Mouse (Mus musculus) thymus, postnatal 0 days (tissue): ENCODE results near the gene Shisa8. TPM values are rescaled to one million over a fixed set of nuclear protein-coding genes. Genes with fewer than 3 reads are reported as not detected.

Experiments used
- DNase-seq: peaks from one replicate; pipeline ENCODE4 v3.0.0-alpha.2; 2015; ENCODE audit warnings: low spot score
- polyA plus RNA-seq: library from polyadenylated mRNA; unstranded; fragments of >200 nt; fragmentation: Nextera tagmentation; extraction: Ambion mirVana; gene quantifications from 2 replicates; pipeline ENCODE4 v1.2.1, GENCODE M21; 2015

The Shisa8 gene
- polyA plus RNA-seq, 1 experiment from 2014 or later = 0.26 TPM

DNA sequence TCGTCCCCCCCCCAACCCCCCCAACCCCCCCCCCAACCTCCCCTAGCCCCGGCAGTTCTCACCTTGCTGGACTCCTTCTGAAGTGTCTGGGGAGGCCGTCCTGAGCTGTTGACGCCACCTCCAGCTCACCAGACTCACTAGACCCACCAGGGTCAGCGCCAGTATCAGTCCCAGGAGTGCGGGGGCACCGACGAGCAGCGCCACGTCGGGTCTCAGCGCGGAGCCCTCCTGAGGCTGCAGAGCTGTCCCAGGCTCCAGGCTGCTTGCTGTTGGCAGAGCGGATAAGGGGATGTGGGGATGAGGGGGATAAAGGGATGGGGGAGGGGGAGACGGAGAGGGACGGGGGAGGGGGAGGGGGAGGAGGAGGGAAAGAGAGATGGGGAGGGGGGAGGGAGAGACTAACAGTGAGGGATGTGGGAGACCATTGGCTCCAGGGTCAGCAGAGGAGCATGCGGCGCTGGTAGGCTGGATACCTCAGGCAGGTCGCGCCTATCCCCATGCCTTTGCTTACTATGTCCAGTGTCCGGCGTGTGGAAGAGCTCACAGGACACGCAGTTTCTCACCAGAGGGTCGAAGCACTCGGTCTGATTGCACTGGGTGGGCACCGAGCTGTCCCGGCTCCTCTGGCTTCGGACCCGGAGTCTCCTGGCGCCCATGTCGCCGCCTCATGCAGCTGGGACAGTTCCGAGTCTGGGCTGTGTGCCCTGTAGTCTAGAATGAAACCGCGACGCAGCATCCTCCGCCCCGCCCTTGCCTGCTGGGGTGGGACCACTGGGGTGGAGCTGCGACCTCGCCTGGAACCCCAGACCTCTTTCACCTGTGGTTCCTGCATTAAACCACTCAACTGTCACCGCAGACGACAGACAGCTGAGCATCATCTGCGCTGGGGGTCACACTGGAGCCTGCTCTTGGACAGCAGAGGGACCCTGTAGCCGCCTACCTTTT is 11.3 kb upstream of the Shisa8 start, which contains the start of gene Tnfrsf13c:
Gene Tnfrsf13c (minus strand): TSS at position 713 of the 945 bp plus-strand sequence.
- DNase-seq = peak; percentile 53

DNA sequence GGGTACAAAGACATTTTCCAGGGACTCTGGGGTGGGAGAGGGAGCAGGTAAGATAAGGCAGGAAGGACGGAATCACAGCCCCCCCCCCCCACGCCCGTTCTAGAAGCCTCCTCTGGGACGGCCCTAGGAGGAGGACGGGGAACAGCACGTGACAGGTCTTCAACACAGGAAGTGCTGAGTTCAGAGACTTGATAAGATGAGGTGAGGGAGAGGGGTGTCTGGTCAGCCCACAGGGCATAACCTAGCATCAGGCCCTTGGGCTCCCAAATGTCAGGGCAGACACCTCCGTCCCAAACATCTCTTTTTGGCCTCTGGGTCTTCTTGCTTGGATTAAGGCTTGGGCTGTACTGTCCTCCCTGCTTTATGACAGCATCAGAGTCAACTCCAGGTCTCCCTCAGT is 10.6 kb upstream of the Shisa8 start:
- no peak for DNase-seq

DNA sequence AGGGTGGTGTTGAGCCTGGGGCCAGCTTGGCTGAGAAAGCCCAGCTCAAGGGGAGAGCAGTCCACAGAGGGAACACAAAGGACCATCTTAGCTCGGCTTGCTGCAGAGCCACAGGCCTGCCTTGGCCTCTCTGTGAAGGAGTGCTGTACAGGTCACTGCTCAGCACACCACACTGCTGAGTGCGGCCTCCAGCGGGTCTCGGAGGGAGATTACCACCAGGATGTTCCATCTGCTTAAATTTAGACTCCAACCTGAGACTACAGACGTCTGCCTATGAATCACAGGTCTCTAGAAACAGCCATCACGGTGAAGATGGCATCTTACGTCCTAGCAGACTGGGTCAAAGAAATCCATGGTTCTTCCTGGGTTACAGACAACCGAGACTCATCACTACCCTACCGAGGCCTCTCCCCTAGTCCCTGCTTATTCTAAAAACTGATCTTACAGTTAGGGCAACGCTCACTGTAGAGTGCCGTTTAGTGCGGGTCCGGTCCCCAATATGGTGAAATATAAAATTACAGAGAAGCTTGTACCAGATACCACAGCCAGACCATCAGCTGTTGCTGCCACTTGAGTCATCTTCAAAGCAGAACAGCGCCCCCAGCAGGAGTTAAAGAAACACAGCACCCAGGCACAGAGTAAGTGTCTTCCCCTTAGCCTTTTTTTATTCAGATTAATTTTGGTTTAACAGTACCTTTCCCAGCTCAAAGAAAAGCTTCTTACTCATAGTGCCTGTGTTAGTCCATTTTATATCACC is 8.7 kb upstream of the Shisa8 start:
- DNase-seq = no peak

DNA sequence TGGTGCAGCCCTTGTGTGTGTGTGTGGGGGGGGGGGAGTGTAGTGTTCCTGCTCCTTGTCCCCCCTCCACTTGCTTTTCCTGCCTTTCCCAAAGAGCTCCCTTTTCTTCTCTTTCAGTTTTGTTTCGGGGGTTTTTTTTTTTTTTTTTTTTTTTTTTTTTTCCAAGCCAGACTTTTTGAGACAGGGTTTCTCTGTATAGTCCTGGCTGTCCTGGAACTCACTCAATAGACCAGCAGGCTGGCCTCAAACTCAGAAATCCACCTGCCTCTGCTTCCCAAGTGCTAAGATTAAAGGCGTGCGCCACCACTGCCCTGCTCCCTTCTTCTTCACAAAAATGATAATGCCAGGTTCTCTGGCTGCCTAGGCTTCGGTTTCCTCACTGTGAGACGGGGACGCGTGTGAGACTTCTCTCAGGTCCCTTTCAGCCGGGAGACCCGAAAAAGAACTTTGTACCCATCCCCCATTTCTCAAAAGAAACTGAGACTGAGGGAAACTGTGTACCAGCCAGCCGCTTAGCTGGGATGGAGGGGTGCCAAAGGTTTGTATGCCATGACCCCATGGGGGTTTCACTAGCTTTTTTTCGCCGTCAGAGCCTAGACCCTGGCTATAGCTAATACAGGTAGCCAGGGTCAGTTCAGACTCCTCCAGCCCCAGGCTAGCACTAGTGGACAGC is 7.5 kb upstream of the Shisa8 start:
- no peak for DNase-seq

DNA sequence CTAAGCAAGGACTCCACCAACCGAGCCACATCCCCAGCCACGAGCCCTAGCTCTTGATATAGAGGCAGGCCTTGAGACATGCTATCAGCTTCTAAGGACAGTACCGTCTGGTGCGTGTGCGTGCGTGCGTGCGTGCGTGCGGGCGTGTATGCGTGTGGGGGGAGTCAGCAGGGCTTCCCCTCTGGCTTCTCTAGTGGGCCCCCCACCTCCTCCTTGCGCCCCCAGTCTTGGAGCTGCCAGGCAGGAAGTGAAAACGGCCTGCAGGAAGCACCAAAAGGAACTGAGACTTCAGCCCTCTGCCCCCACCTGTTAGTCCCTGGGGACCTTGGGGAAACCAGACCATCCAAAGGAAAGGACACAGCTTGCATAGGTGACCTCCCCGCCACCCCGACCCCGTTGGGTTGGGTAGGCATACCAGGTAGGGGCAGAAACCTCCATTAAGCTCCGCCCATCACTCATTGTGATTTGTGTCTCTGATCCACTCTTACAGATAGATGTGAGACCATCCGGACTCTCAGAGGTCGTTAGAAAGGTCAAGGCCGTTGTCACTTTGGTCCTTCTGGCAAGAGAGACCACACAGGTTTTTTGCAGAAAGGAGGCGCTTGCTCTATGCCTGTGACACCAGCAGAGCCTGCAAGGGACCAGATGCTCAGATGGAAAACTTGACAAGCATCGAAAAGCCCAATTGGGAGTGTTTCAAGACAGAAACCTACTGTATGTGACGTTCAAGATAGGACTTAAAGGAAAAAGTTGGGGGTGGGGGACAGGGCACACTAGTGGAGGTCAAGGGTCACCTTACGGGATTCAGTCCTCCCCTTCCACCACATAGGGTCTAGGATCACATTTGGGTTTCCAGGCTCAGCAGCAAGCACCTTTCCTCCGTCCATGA is 6.4 kb upstream of the Shisa8 start:
- DNase-seq = peak; percentile 12

DNA sequence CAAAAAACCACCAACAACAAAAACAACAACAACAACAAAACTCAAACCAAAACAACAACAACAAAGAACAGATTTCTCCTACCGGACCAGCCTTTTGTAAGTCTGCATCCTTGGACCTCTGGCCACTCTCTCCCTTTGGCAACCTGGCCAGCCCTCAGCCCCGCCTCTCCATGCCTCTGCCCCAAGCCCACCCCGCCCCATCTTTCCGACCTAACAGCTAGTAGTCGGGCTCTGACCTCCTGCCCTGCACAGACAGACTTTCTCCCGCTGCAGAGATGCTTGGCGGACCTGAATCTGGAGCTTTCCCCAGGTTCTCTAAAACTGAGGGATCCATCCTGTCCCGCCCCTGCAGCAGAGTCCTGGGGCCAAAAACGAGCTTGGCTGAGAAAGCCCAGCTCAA is 5.4 kb upstream of the Shisa8 start:
- DNase-seq = no peak

DNA sequence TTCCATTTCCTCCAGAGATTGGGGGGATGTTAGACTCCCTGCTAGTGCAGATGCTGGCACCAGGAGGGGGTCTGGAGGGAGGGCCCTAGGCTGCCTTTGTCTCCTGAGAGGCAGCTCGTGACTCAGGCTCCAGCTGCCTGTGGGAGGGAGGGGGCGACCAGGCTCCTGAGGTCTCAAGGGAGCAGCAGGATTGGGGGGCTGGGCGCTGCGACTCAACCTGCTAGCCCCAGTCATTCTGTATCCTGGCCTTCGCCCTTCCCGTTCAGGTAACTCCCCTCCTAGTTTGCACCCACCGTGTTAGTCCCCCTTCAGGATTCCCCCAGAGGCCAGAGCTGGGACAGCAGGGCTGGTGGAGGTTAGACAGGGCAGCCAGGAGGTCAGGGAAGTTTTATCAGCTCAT is 4.4 kb upstream of the Shisa8 start:
- no peak for DNase-seq

DNA sequence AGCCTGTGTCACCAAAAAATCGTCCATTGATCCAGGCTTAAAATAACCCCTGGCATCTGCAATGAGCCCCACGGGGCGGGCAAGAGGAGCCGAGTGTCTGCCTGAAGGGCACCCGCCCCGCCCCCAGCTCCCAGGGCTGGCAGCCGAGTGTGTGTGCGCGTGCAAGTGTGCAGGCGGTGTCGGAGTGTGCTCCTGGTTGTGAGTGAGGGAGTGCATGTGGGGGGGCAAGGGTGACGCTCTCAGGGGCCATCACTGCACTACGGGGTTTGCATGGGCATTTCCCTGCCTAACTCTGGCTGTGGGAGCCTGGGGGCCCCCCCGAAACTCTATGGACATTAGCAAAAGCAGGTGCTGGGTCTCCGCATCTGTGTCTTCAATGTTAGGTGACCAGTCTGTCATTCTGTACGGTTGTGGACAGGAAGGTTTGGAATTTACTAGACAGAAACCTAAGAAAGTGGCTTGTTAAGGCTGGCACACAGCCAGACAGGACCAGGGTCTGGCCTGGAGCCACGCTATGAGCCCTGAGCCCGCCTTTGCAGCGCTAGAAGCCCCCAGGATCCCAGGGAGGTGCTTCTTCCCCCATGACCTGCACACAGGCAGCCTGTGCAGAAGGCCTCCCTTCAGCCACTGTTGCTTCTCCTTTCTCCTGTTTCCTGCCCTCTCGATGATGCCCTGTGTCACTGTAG is 3.7 kb upstream of the Shisa8 start:
- no peak for DNase-seq

DNA sequence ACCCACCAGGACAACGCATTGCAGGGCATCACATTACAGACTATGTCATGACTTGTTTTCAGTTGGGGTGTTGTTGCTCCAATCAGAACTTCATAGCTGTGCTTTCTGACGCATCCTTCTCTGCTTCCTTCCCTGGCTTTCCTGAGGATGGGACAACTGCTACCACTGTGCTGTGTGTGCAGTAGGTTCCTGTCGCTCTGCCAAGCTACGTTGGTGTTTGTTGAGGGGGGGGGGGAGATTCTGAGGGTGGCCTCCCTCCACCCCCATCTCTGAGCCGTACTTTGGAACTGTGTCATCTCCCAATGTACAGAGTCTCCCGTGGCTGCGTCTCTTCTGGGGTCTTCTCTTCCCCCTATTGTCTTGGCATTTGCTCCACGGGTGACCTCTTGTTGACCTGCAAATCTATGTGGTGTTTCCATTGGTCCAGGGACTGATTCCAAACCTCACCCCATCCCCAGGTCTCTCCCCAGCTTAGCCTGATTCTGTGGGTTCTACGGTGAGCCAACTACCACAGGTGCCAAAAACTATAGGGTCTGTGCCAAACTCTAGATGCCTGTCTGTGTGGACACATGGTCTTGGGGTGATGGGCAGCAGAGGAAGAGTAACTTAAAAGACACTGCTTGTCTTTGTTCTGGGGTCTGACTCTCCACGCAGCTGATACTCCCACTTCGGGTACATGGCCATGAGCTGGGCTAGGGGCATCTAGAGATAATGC is 2.9 kb upstream of the Shisa8 start:
- no peak for DNase-seq

DNA sequence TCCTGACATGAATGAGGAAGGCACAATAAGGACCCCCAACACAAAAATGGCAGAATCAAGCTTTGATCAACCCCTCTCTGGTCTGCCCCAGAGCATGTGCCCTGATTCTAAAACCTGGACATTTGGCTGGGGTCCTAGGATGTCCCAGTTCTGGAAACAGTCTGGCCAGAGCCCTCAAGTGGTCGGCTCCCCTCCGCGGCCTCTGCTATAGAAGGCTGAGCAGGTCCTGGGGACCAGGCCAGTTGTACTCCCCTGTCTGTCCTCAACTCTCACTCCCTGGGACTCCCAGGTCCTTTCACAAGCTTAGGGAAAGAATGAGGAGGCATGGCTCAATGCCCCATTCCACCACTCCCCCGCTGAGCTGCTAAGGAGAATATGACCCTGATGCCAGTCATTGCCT is 607 bp upstream of the Shisa8 start:
- DNase-seq = no peak

DNA sequence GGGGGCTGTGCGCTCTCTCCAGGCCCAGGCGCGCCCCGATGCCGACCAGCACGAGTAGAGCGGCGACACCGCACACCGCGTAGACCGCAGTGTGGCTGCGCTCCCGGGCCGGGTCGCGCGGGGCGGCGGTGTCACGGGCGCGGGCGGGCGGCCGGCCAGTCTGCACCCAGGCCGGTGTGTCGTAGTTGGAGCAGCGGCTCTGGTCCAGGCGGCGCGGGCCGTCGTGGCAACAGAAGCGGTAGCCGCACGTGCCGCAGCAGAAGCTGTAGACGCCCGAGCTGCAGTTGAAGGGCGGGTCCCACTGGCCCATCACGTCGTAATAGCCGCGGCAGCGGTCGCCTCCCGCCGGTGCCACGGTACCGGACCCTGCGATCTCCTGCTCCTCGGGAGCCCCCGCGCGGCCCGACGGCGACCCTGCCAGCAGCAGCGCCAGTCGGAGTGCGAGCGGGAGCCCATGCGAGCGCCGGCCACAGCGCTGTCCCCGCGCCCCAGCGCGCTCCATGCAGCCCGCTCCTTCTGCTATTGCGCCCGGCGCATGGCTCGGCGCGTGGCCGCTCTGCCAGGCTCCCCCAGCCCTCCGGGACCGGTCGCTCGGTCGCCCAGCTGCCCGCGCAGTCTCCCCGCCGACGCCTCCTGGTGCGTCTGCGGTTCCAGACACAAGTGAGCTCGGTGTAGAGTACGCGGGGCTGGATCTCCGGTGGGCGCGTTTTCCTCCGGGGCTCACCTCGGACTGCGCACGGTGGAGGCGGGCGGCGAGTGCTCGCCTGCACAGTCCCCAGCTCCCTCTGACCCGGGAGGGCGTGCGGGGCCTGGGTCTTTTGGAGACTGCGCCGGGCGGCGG is 484 bp downstream of the Shisa8 start:
- no peak for DNase-seq

DNA sequence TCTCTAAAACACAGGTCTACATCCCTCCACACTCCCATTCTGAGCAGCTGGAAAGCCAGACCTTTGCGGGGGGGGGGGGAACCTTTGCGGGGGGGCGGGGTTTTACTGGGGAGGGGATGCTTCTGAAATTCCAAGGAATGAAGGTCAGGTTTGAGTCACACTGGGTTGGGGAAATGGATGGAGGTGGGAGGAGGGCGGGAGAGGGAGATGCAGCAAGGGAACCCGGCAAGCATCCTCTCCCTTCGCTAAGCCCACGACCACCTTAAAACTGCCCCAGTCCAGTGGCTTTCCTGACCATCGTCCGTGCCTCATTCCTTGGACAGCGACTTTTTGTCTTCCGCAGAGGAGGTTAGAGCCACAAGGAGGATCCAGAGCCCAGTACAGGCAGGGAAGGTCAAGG is 1.3 kb downstream of the Shisa8 start:
- DNase-seq = no peak

DNA sequence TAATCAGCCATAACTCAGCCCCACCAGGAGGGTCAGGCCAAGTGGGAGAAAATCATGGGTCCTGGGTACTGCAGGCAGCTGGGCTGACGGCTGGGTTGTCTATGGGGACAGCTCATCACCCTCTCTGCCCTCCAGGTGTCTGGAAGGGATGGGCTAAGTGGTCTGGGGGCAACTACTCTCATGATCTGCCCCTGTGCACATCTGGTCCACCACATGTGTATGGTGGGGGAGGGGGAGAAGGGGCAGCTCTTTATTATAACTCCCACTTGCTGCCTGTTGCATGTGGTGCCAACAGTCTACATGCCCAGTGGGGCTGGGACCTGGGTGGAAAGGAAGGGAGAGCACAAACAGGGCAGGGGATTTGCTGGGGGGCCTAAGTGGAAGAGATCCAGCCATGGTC is 1.8 kb downstream of the Shisa8 start:
- no peak for DNase-seq

DNA sequence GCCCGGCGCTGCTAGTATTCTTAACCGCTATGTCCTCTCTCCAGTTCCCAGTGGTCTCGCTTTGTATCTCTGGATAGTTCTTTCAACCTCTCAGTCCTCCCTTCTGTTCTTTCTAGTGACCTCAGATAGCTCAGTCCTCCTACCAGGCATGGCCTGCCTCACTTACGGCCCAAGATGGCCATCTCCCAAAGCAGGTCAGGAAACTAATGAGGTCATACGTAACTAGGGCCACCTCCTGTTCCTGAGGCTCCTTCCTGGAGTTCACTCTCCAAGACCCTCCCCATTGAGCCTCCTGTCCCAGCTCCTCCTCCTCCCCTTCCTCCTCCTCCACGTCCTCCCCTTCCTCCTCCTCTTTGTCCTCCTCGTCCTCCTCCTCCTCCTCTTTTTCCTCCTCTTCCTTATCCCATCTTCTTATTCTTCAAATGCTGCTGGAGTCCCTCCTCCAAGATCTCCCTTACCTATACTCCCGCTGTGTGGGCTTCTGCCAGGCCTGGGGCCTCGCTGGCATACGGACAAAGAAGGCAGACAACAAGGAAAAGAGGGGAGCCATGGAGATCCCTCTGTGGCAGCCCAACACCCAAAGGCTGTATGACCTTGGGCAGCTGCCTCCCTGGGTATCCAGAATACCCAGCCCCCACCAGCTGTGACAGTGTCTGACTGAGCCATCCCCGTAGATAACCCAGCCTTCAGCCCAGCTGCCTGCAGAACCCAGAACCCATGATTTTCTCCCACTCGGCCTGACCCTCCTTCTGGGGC is 3.1 kb downstream of the Shisa8 start:
- no peak for DNase-seq

DNA sequence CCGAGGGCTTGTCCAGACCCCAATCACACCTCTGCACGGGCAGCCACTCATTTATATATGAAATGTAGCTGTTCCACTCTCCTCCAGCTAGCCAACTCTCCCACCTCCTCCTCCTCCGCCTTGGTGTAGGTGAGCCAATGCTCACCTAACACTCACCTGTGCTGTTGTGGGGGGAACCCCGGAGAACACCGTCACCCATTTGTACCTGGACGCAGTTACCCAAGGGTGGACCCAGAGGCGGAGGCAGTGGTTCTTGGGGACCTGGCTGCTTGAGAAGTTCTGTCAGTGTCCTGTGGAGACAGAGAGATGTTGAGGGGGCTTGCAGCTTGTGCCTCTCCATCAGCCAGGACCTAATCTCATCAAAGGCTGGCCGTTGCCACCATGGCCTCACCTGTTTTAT is 4.3 kb downstream of the Shisa8 start:
- no peak for DNase-seq

DNA sequence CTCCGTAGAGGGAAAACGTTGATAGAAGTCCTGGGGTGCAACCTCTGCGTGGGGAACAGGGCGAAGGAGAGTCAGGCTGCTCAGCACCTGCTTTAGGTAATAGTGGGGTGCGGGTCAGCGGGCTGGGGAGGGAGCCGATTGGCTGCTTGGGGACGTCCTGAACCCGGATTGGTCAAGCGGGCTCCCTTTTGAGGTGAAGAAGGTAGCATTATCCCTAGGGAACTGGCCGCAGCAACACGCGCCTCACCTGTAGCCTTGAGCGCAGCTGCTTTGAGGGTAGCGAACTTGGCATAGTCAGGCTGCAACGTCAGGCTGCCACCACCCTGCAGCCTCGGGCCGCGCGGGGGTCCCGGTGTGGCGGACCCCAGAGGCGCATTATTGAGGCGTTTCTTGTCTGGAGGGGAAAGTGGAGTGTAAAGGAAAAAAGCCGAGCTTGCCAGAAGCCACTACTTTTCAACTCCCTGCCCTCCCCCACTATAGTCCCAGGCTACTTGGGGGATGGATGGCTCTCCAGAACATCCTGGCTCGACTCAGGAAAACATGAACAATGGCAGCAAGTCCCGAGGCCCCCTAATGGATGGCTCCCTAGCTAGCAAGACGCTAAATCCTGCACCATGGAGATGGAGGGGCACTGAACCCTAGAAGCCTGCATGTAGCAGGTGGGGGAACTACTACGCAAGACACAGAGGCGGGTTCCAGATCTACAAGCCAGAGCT is 5.0 kb downstream of the Shisa8 start:
- no peak for DNase-seq

DNA sequence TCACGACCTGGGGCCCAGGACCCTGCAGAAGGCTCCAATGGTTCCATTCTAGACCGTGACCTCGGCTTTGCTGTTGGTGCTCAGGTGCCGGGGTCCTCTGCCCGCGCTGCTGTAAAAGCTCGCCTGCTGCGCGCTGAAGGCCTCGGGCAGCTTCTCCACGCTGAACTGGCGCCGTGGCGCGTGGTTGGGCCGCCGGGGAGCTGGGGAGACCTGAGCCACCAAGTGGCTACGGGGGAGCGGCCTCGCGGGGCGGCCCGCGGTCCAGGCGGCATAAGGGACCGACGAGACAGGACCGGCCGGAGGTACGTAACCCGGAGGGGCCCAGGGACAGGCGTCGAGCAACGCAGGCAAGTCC is 5.5 kb downstream of the Shisa8 start:
- DNase-seq = no peak
